Mouse (Mus musculus) thymus, adult 2 months (tissue): ENCODE measurements around the gene Tyw5.

Experiments
- CTCF ChIP-seq: fragments of 200-500 bp; IDR thresholded peaks from 2 replicates; pipeline ENCODE4 v1.5.1; 2012; ENCODE audit warnings: mild to moderate bottlenecking, control low read depth, low read length, moderate library complexity, borderline replicate concordance; ENCODE audit not compliant: control insufficient read depth, poor library complexity, insufficient read depth; ENCODE audit errors: extremely low read depth
- POLR2A ChIP-seq: fragments of 200-500 bp; IDR thresholded peaks from 2 replicates; pipeline ENCODE4 v1.6.1; 2012; ENCODE audit warnings: mild to moderate bottlenecking, low read length, control low read depth, moderate library complexity; ENCODE audit not compliant: control insufficient read depth, poor library complexity, insufficient read depth; ENCODE audit errors: extremely low read depth

DNA sequence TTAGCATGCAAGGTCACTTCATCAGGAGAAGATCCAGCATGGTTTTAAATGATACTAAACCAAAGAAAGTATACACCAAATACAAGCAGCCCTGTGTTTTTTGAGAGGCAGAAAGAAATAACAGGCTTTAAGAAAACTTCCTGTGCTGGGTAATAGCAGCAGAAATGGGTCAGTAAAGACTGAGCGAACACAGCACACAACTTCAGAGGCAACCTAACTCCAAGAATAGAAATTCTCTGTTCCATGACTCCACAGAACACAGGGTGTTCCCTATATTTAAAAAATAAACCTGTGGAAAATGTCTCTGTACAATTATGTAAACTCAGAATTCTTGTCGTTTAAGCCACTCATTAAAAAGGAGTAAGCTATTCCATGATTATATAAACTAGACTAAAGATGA is 6.0 kb downstream of the Tyw5 start:
- TF ChIP-seq POLR2A (no peak), CTCF (no peak)
